Mouse (Mus musculus): ENCODE measurements at regions not wholly inside any gene's neighbourhood (a gene's known extent, or its start where the extent isn't known, plus 50 kb on each side); places are given as distances from the start of the nearest gene placed in this dataset.

DNA sequence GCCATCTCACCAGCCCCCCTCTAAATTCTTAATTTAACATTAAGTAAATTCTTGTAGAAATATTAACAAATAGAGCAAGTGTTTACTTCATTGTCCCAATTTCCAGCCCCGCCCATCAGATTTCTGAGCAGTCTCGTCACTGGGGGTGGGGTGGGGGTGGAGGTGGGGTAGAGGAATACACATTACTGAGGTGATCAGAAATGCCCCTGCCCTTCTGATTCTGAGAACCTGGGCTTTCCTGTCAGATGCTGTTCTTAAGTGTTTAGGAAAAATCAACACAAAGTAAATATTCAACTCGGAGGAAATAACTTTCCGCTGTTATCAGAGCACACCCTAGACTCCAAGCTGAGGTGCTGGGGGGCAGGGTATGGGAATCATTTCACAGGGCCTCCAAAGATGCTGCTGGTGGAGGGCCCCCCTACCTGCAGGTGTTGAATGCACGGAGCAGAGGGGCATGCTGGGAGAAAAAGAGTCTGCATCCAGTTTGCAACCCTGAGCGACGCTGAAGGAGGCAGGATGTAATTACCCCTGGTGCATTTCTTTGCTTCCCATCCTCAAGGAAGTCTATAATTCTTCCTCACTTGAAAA is 235.5 kb downstream of the Gm10260 start:
- ATAC-seq (replicated peaks; ENCODE audit: poor library complexity) = no peak

DNA sequence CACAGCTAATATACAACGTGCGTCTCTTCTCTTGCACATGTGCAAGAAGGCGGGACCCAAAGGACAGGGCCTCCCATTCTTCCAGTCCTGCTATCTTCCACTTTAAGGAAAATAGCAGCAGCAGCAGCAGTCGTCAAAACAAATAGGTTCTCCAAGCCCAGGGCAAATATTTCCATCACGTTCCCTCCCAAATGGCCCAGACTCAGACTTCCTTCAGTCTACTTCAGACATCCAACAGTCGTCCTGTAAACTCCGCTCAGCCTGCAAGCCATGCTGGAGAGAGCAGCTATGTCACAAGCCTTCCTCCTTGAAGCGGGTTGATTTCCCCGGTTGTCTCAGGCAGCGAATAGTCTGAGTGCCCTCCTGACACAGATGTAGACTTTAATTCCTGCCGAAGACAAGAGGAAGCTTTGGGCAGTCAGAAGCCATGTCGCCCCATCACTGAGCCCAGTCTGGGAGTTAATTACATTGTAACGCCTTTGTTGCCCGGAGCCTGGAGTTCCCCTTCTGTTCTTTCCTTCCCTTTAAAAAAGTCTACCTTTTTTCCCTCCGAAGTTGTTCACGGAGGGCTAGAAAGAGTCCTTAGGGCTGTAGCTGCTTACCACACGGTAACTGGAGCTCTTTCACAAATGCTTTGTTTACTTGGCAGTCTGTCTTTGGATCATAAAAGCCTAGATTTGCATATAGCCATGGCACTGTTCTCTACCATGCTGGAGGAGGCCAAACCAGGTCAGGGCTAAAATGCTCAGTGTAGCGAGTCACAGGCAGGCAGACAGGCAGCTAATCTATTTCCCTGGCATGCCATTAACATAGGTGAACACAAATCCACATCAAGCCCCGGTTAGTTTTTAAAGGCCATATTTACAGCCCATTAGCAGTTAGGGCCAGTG is 236.7 kb downstream of the Gm10260 start:
- ATAC-seq (replicated peaks; ENCODE audit: poor library complexity) = no peak

DNA sequence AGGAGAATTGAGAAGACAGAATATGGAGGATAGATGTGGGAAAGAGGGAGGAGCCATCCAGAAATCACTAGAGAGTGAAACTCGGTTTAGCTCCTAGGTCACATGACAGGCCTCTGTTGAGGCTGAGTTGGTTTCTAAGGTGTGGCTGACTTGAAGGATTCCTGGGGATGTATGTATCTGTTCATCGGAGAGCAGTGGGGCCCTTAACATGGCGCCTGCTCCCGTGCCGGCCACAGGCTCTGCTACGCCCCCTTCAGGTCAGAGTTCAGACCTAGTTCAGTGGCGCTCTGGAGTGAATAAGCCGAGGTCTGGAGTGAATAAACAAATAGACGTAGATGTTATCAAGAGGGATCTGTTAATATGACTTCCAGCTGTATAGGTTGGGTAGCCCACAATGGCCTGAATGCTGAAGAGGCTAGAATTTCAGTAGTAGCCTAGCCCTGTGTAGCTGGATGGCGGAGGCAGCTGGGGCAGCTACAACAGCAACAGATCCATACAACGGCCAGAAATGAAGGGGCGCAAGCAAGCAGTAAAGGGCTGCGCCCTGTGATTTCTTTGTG is 239.4 kb downstream of the Gm10260 start:
- no peak for ATAC-seq (replicated peaks; ENCODE audit: poor library complexity)

DNA sequence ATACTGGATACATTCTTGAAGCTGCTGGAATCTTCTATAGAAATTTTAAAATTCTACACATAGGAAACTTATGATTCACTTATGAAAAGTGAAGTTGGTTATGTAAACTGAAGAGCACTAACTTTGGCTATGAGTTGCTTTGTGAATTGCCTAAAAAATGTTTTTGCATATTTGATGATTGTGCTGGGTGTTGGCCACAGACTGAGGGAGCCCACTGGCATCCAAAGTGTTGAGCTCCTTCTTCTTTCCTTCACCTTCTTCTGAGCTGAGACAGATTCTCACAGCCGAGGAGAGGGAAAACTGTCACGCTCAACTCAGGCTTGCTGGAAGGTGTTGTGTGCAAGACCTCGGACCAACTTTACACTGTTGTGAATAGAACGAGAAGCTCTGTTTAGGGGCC is 243.7 kb downstream of the Gm10260 start:
- no peak for ATAC-seq (replicated peaks; ENCODE audit: poor library complexity)

DNA sequence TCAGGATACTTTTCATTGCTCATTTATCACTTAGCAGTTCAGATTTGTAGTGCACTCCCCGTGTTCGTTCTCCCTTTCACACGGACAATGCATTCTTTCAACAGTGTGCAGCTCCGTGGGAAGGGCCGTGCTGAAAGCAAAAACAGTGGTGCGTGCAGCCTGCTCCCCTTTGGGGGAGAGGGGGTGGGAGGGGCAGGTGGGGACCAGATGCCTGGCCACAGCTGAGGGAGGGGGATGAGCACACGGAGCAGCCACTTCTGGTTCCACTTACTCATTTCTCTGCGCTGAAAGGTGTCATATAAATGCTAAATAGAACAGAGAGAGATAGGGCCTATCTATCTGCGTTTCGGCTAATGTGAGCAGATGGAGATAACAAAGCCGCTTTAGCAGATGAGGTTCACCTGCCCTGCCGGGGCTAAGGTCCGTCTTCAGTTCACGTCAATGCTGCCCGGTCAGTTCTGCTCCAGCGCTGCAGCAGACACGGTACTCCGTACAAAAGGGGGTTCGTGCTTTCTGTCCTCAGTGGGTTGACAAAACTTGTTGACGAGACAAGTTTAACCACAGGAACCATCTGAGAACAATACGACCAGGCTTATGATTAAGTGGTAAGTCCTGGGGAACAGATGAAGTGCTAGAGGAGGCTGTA is 245.9 kb downstream of the Gm10260 start:
- ATAC-seq (replicated peaks; ENCODE audit: poor library complexity) = no peak

DNA sequence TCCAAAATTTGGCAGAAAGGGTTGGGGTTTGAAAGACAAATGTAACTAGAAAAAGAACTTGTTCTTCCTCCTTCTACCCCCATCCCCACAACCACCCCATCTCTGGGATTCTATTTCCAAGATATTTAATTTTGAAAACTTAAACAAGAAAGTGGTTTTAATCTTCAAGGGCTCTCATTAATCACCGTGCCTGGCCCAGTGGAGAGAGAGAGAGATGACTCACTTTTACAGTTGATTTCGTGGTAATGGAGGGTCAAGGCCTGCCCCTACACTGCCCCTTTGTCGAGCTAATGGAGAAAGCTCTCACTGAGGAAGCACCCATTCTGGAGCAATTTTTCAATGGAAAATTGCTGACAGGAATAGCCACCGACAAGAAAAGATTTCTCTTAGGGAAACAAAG is 247.9 kb downstream of the Gm10260 start:
- ATAC-seq (replicated peaks; ENCODE audit: poor library complexity) = no peak

DNA sequence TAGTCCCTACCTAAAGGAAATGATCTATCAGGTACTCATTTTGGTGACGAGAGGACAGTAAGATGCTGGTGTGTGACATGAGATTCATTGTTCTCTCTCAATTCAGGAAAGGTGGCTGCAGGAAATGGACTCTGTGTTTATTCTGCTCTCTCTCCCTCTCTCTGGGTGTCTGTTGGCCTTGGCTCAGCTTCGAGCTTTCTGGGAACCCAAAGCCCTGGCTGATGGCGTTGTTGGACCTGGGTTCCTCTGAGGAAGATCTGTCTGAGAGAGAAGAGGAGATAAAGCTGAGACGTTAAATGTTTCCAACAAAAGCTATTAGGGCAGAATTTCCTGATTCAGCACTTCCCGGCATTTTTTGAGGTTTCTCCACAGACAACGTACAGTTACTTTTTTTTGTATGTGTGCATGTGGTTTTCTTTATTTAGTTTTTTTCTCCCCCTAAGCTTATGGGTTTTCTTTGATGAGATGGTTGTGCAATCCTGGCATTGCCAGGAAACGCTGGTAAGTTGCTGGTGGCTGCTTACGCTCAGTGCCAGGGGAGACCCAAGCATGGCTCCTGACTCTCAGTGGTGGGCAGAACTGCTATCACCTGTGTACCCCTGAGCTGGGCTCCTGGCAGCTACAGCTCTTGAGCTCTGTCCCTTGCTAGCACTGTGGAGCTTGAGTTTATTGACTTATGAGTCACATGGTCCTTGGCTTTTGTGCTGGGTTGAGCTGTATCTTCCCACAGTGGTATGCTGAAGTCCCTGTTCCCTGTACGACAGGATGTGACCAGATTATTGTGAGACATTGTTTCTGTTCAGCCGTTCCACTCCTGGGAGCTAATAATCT is 249.8 kb downstream of the Gm10260 start:
- peak; percentile 69 for ATAC-seq (replicated peaks; ENCODE audit: poor library complexity)

DNA sequence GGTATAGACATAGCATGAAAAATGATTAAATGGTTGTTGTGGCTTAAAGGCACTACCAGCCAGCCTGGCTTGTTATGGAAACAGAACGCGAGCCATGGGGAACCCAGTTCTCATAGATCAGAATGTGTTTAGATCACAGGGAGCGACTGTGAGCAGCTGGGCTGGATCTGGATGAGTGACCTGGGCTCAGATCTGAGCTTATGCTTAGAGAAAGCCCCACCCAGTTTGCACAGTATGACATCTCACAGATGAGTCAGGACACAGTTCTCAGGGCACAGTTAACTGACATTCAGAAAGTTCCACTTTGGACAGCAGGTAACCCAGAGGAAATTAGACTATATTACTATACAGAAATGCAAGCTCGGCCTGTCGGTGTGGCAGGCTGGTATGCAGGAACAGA is 255.5 kb downstream of the Gm10260 start:
- ATAC-seq (replicated peaks; ENCODE audit: poor library complexity) = no peak

DNA sequence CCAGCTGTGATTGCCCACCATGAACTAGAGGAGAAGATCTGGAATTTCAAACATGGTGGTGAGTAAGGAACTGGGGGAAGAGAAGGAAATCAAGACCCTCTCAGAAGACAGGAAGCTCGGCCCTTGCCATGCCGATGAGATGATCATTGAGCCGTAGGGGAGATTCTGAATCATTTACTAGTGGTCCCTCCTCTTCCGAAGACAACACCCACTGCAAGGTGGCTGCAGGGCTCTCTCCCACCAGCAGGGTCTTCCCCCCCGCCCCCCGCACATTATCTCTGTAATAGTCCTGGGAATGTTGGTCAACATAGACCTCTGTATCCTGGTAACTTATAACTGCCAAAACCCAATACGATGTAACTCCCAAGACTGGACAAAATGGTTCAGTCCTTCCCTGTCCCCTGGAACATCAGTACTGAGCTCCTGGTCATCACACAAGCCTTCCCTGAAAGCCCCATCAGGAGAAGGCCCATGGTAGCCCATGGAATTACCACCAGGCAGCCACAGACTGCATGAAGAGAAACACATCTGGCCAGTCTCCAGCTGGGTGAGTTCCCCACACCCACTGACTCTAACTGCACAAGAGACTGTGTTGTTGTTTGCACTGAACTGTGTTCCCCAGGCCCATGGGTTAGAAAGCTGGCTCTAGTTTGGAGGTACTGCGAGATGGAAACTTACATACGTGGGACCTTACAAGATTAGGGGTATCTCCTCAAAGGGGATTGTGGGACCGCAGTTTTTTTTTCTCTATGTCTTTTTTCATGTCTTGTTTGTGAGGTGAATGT is 256.3 kb downstream of the Gm10260 start:
- no peak for ATAC-seq (replicated peaks; ENCODE audit: poor library complexity)

DNA sequence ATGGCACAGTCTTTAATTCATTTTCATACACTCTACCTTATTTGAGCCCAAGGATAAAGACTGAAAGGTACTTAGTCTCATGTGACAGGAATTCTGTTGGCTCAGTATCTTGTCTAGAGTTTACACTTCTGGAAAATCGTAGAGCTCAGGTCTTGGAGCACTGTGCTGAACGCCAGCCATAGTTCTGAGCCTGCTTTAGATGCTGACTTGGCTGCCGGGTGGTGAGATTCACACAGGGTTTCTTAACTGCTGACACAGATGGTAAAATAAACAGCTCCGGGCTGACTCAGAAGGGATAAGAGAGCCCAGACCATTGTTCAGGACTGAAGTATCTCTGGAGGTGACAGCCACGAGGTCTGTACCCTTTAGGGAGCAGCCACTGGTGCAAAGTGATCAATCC is 257.0 kb downstream of the Gm10260 start:
- ATAC-seq (replicated peaks; ENCODE audit: poor library complexity) = no peak

DNA sequence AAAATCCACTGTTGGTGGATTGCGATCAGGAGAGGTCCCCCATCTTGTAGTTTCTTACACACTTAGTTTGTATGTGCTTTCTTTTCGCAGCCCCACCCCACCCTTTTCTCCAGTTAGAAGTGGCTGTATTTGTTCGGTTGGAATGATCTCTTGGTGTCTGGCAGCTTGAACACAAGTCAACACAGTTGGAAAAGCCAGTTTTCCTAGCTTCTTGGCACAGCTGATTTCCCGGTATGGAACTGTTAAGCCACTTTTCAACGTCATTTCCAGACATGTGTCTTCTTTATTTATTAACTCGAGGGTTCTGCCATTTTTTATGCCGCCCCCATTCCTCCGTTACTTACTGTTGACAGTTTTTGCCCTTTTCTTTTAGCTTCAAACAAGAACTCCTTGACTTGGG is 259.2 kb downstream of the Enc1 start:
- ATAC-seq (replicated peaks; ENCODE audit: poor library complexity) = no peak

DNA sequence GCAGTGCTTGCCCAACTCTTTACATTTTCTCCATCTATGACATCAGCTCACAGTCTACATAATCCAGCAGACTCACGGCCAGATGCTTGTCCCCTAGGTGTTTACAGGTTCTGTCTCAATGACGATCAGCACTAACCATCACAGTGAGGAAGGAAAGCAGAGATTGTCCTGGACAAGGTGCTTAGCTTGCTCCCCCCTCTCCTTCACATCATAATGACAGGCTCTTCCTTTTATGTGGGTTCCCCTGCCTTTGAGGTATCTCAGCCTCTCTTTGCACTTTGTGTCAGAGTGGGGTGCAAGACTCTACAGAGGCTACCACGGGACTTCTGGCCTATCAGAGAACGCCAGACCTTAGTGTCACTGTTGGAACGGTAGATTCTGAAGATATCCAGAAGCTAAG is 258.1 kb downstream of the Enc1 start:
- no peak for ATAC-seq (replicated peaks; ENCODE audit: poor library complexity)

DNA sequence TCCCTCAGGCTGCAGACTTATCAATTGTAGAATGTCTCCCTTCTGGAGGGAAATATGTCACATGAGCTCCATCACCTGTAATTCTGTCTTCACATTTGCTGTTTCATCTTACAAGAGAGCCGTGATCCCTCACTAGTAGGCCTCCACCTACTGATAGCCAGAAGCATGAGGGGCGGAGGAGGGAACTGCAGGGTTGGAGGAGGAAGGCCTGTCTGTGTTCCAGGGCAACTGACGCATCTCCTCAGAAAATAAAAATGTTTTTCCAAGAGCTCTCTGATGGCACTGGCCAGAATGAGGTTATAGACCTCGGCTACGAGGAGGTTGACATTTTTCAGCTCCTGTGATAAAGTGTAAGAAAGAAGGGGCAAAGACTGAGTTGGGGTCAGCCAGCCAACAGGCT is 257.0 kb downstream of the Enc1 start:
- ATAC-seq (replicated peaks; ENCODE audit: poor library complexity) = no peak

DNA sequence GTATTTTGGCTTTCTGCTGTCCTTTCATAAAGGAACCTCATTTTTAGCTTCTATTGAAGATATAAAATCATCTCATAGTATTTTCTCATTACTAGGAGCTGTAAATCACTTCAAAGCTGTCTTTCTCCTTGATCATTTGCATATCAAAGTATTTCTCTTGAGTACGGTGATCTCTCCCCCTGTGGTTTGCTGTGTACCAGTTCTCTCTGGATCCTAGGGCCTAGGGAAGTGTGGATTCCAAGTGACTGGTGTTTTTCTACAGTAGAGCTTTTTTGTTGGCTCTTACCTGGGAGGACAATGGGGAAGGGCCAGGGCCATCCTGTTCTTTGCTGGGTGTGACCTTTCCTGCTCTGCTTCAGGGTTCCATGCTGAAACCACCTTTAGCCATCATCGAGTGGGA is 253.9 kb downstream of the Enc1 start:
- ATAC-seq (replicated peaks; ENCODE audit: poor library complexity) = no peak

DNA sequence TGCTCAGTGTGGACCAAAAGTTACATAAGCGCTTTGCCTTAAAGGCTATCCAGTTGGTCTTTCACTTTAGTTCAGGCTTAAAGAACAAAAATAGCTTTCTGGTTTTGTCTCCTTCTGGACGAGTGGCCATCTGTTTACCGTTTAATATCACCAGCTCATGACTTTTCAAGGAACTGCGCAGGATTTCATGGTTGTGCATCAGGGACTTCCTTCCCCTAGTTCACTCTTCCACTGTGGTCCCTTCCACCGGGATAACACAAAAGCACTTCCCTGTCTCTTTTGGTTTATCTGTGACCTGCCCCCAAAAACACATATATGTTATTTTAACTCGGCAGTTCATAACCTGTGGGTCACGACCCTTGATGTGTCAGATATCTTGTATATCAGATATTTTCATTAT is 252.9 kb downstream of the Enc1 start:
- ATAC-seq (replicated peaks; ENCODE audit: poor library complexity) = no peak

DNA sequence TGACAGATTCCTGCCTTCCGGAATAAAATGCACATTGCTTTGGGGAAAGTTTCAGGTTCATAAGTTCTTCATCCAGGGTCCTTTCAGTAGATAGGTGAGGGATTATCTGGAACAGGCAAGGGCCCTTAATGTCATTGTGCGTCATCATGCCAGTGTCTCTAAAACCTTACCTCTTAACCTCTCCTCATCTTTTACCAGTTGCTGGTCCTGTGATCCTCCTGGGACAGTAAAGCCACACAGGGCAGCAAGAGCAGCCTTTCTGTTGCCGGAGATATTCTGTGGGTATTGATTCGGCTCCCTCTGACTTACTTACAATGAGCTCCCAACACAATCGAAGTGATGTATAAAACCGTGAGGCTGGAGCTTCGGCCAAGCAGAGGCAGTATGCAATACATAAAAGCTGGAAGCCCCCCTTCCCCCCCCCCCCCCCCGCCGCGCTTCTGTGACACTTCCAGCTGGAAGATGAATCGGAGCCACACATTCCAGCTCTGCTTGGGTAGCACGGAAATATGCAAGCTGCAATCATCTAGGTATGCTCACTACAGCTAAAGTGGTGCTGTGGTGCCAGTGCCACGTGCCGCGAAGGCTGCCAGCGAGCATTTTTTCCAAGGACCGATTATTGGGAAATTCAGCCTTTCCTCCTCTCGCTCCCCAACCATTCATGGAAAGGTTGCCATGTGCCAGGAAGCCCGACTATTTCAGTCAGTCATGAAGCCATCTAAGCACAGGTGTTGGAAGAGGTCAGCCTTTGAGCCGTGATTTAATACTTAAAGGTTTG is 252.2 kb downstream of the Enc1 start:
- ATAC-seq (replicated peaks; ENCODE audit: poor library complexity) = no peak

DNA sequence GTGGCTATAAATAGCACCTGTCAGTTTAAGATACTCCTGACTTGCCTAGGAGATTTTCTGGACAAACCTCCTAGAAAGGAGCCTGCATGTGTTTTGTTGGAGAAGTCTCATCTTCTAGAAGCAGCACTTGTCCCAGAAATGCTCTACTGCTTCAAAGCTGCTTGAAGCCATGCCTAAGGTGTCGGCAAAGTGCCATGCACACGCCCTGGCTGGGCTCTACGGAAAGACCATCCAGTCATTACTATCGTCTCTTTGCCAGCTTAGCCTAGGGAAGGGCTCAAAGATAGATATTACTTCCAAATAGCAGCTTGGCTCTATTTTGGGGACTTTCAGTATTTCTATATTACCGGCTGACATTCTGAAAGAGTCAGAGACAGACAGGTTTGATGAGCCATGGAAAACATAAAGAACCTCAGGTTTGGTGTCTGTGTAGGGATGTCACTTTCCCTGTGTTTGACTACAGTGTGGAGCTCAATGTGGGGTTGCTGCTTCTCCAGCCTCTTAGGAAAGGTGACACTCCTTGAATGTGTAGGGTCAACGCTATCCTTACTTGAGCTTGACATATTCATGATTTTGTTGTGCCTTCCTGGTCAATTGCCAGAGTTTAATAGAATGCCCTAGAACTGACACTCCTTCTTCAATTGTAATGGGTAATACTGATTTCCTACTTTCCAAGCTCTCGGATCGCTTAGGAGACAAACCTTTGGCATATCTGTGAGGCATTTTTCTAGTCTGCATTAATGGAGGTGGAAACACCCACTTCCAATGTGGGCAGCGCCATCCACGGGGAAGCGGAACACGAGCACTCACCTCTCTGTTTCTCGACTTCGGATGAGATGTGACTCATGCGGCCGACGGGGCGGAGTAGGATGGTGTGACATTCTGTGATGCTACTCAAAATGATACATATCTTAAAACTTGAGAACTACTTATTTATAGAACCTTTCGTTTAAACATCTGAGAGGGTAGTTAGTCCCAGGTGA is 251.3 kb downstream of the Enc1 start:
- ATAC-seq (replicated peaks; ENCODE audit: poor library complexity) = no peak

DNA sequence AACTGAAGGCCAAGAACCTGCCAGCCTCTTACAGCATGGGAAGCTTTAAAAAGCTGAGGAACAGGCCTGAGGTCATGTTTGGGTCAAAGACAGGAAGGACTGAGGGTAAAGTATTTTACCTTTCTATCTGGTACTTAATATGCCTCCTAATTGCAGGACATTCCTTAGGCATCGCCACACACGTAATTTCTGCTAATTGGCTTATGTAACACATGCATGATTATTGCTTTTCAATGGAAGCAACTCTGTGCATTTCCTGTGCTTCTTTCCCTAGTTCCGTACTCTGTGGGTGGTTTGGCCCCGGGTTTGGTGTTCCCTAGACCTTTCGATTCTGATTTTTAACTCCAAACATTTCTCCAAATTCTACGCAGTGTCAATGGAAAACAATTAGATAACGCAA is 249.2 kb downstream of the Enc1 start:
- no peak for ATAC-seq (replicated peaks; ENCODE audit: poor library complexity)

Measured in megakaryocyte progenitor cell, adult 5-6 weeks (primary cell).